Comparison of ENCODE assay signal across 14 mouse cellular contexts in genomic region chr12:21409651-21410050, GRCm38 (mm10).
"Had no signal": no experiment of that assay in that cellular context is flagged by ENCODE, and none has a peak within 500 bp of the region (broad histone marks: within the 10 kb centered on the region; RNA-seq: fewer than 3 reads in every experiment).

No protein-coding gene starts in this region.

- H3K4me2 ChIP-seq: liver, embryonic 11.5 days; liver, embryonic 15.5 days; lung, embryonic 15.5 days; midbrain, embryonic 11.5 days; midbrain, embryonic 15.5 days; neural tube, embryonic 13.5 days had no signal

- H3K9ac ChIP-seq: liver, embryonic 15.5 days; lung, embryonic 15.5 days; midbrain, embryonic 15.5 days; neural tube, embryonic 13.5 days had no signal

- H3K4me3 ChIP-seq: layer of hippocampus, adult 2 months; limb, embryonic 10.5 days; liver, embryonic 15.5 days; lung, embryonic 15.5 days; megakaryocyte, embryonic 14.5 days; midbrain, embryonic 15.5 days; neural tube, embryonic 13.5 days had no signal

- DNase-seq: kidney, postnatal 10 days; kidney, postnatal 4 days; lung, postnatal 14 days; retina, postnatal 1 day had no signal

- ATAC-seq: midbrain, embryonic 15.5 days had no signal

- H3K27ac ChIP-seq: layer of hippocampus, adult 2 months; limb, embryonic 10.5 days; liver, embryonic 15.5 days; lung, embryonic 15.5 days; macrophage; midbrain, embryonic 15.5 days; neural tube, embryonic 13.5 days had no signal

- H3K27me3 ChIP-seq: liver, embryonic 15.5 days; lung, embryonic 15.5 days; megakaryocyte, embryonic 14.5 days; midbrain, embryonic 15.5 days; neural tube, embryonic 13.5 days had no signal

- H3K4me1 ChIP-seq: limb, embryonic 10.5 days; lung, embryonic 15.5 days had no signal

- H3K9me3 ChIP-seq: limb, embryonic 10.5 days; liver, embryonic 15.5 days had no signal
